Mouse (Mus musculus) hindbrain, embryonic 12.5 days (tissue): ENCODE results near the gene Slc35c1. TPM values are rescaled to one million over a fixed set of nuclear protein-coding genes. Genes with fewer than 3 reads are reported as not detected.
"Not testable (repeated sequence)": the region's sequence is repeated elsewhere in the genome, so short reads cannot be mapped to it uniquely, and the experiment has no call there.

Experiments used
- ATAC-seq: fragments of 200-750 bp; cut with Nextera tagmentation; 2 replicates; pipeline ENCODE4 v1.8.0; 2017; ENCODE audit warnings: moderate TSS enrichment; ENCODE audit not compliant: low FRiP score
- H3K27ac ChIP-seq: fragments of 300-500 bp; sonication (generic); 2 replicates; pipeline ENCODE4 v1.5.1; 2016; ENCODE audit warnings: mild to moderate bottlenecking
- H3K27me3 ChIP-seq: fragments of 300-500 bp; sonication (generic); 2 replicates; pipeline ENCODE4 v1.6.1; 2016; ENCODE audit warnings: mild to moderate bottlenecking
- H3K36me3 ChIP-seq: fragments of 300-500 bp; sonication (generic); 2 replicates; pipeline ENCODE4 v1.6.1; 2016; ENCODE audit warnings: mild to moderate bottlenecking
- H3K4me1 ChIP-seq: fragments of 300-500 bp; sonication (generic); 2 replicates; pipeline ENCODE4 v1.6.1; 2016
- H3K4me2 ChIP-seq: fragments of 300-500 bp; sonication (generic); replicated peaks from 2 replicates; pipeline ENCODE4 v1.6.1; 2016; ENCODE audit warnings: mild to moderate bottlenecking
- H3K4me3 ChIP-seq: fragments of 300-500 bp; sonication (generic); 2 replicates; pipeline ENCODE4 v1.5.1; 2016; ENCODE audit warnings: mild to moderate bottlenecking
- H3K9ac ChIP-seq: fragments of 300-500 bp; sonication (generic); 2 replicates; pipeline ENCODE4 v1.6.1; 2016; ENCODE audit warnings: mild to moderate bottlenecking, moderate library complexity
- H3K9me3 ChIP-seq: fragments of 300-500 bp; sonication (generic); replicated peaks from 2 replicates; pipeline ENCODE4 v1.6.1; 2016; ENCODE audit warnings: mild to moderate bottlenecking
- WGBS: fragments of 180-500 bp; shearing (Covaris S2); methylation state at CpG from one replicate; pipeline ENCODE4 v1.1.7; 2016; 5-methylcytosine and 5-hydroxymethylcytosine counted together
- polyA plus RNA-seq: library from polyadenylated mRNA; unstranded; fragments of >200 nt; fragmentation: Nextera tagmentation; extraction: Ambion mirVana; gene quantifications from 2 replicates; pipeline ENCODE4 v1.2.1, GENCODE M21; 2016

Gene Slc35c1
- polyA plus RNA-seq, 1 experiment from 2014 or later = 11.9 TPM

DNA sequence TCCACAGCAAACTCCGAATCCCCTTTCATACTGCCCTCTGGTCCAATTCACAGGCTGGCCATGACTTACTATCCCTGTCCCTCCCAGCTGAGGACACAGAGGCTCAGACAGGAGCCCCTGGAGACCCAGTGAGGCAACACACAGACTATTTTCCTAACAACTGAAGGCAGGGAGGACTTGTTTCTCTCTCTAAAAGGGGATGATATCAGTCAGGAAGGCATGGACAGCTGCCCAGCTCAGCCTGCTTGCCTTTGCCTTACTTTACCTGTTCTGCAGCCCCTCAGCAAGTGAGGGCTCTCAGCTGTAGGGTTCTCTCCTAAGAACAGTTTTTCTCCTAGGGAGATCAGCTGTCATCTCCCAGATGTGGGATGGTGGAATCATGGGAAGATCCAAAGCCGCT is 26.6 kb upstream of the Slc35c1 start:
- no peak for ATAC-seq
- H3K9me3 ChIP-seq = no peaks in the 10 kb centered on the region
- H3K4me2 ChIP-seq = no peak overlapping the region
- H3K27me3 ChIP-seq = peaks cover 44% of the 10 kb centered on the region
- 50% methylated on average over 2 of the region's 2 CpGs for WGBS
- H3K36me3 ChIP-seq = no peaks in the 10 kb centered on the region
- H3K9ac ChIP-seq = no peak overlapping the region
- H3K4me3 ChIP-seq = no peak overlapping the region
- no peak overlapping the region for H3K27ac ChIP-seq
- H3K4me1 ChIP-seq = peaks cover 9% of the 10 kb centered on the region

DNA sequence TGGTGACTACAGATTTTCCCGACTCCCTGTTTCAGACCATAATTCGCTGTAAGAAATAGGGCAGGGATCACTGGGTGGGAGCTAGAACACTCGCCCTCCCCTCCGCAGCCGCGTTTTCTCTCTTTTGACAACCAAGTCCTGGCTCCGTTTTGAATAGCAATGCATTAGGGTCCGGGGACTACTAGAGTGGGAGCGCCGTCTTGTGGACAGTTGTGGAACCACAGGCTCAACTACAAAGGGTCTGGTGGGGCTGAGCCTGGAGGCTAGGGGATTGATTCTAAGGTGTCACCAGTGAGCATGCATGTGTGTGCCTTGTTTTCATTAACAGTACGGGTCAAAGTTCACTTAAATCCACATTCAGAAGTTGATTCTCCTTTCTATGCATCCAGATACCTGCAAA is 26.1 kb upstream of the Slc35c1 start:
- ATAC-seq = peak; percentile 65
- H3K27ac ChIP-seq = no peak overlapping the region
- H3K36me3 ChIP-seq = no peaks in the 10 kb centered on the region
- H3K4me2 ChIP-seq = peak overlapping the region; percentile 37
- peaks cover 9% of the 10 kb centered on the region for H3K4me1 ChIP-seq
- H3K27me3 ChIP-seq = peaks cover 44% of the 10 kb centered on the region
- no peak overlapping the region for H3K9ac ChIP-seq
- H3K4me3 ChIP-seq = no peak overlapping the region
- no peaks in the 10 kb centered on the region for H3K9me3 ChIP-seq
- WGBS = 1% methylated on average over 11 of the region's 11 CpGs

GRCm38 (mm10) chr2:92485640-92486295 is 25.4 kb upstream of the Slc35c1 start:
- no peak overlapping the region for H3K27ac ChIP-seq
- H3K4me2 ChIP-seq = peak overlapping the region; percentile 37
- no peaks in the 10 kb centered on the region for H3K36me3 ChIP-seq
- H3K27me3 ChIP-seq = peaks cover 44% of the 10 kb centered on the region
- H3K9me3 ChIP-seq = no peaks in the 10 kb centered on the region
- no peak overlapping the region for H3K9ac ChIP-seq
- peaks cover 9% of the 10 kb centered on the region for H3K4me1 ChIP-seq
- peak; percentile 75 for ATAC-seq
- H3K4me3 ChIP-seq = no peak overlapping the region
- 6% methylated on average over 15 of the region's 15 CpGs for WGBS

DNA sequence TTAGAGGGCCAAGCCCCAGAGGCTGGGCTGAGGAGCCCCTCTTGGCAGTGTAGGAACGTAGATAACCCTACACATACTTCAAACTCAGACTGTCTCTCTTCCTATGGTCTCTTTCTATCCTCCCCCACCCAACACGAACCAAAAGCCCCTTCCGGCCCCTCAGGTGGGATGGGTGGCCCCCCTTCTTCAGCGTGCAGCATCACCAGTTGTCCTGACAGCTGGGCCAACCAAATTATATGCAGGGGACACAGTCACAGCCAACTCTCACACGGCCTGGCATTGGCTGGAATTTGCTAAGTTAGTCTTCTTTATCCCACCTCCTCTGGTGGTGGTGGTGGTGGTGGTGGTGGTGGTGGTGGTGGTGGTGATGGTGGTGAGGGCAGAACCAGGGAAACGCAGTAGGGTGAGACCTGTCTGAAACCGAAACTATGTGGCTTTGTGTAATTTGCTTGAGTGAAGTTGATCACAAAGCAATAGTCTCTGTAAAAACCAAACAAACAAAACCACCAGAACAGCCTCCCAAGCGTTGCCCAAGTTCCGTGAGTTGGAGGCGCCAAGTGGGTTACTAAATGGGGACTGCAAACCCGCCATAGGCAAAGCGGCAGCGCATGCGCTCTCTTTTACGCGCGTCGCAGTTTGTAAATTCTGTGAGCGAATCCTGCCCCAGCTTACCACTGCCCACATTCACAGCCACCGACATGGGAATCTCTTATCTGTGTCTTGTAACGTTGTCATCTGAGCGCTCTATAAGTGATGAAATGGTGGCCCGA is 24.1 kb upstream of the Slc35c1 start:
- Histone ChIP-seq H3K4me3 (peak overlapping the region; percentile 5; the same call in 1 of the 2 replicates), H3K4me2 (peak overlapping the region; percentile 37), H3K4me1 (peaks cover 9% of the 10 kb centered on the region), H3K36me3 (no peaks in the 10 kb centered on the region), H3K27ac (no peak overlapping the region), H3K9ac (no peak overlapping the region), H3K27me3 (peaks cover 44% of the 10 kb centered on the region), H3K9me3 (no peaks in the 10 kb centered on the region)
- ATAC-seq = no peak
- 33% methylated on average over 23 of the region's 23 CpGs for WGBS

DNA sequence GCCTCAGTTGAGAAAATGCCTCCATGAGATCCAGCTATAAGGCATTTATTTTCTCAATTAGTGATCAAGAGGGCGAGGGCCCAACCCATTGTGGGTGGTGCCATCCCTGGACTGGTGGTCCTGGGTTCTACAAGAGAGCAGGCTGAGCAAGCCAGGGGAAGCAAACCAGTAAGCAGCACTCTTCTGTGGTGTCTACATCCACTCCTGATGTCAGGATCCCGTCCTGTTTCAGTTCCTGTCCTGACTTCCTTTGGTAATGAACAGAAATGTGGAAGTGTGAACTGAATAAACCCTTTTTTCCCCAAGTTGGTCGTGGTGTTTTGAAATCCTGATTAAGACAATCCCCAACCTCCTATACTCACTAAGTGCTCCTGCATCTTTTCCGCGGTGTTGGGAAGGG is 23.2 kb upstream of the Slc35c1 start:
- no peak overlapping the region for H3K27ac ChIP-seq
- H3K36me3 ChIP-seq = no peaks in the 10 kb centered on the region
- H3K9me3 ChIP-seq = no peaks in the 10 kb centered on the region
- 56% methylated on average over 5 of the region's 5 CpGs for WGBS
- no peak overlapping the region for H3K9ac ChIP-seq
- no peak overlapping the region for H3K4me2 ChIP-seq
- peaks cover 44% of the 10 kb centered on the region for H3K27me3 ChIP-seq
- H3K4me1 ChIP-seq = peaks cover 9% of the 10 kb centered on the region
- no peak overlapping the region for H3K4me3 ChIP-seq
- no peak for ATAC-seq

DNA sequence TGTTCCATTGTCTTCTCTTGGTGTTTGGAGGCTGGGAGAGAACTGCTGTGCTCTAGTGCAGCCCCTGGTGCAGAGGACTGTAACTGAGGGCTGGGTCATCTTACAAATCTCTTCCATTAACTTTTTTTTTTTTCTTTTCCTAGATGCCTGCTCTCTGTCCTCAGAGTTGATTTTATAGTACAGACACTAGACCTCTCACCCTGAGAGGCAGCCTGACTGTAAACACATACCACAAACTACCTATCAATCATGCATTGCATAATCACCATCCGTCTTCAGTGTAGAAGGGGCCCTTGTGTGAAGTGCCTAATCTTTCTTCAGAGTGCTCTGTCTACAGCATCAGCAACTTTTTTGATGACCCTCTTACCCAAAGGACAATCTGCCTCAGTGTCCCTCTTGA is 22.2 kb upstream of the Slc35c1 start:
- Histone ChIP-seq H3K9ac (no peak overlapping the region), H3K27me3 (peaks cover 40% of the 10 kb centered on the region), H3K36me3 (no peaks in the 10 kb centered on the region), H3K4me3 (no peak overlapping the region), H3K4me1 (peaks cover 9% of the 10 kb centered on the region), H3K27ac (no peak overlapping the region), H3K9me3 (no peaks in the 10 kb centered on the region), H3K4me2 (no peak overlapping the region)
- WGBS = 65% methylated on average over 1 of the region's 1 CpGs
- ATAC-seq = no peak

- Histone ChIP-seq H3K36me3 (no peaks in the 10 kb centered on the region), H3K4me1 (no peaks in the 10 kb centered on the region), H3K27me3 (peaks cover 10% of the 10 kb centered on the region; the same call in 1 of the 2 replicates), H3K4me2 (no peak overlapping the region), H3K27ac (no peak overlapping the region), H3K4me3 (no peak overlapping the region), H3K9me3 (no peaks in the 10 kb centered on the region), H3K9ac (no peak overlapping the region)
- WGBS = 87% methylated on average over 4 of the region's 4 CpGs
- ATAC-seq = no peak
These were observed 18.0 kb upstream of the Slc35c1 start for GRCm38 (mm10) chr2:92478313-92478688.

- no peak for ATAC-seq
- H3K4me1 ChIP-seq = no peaks in the 10 kb centered on the region
- peaks cover 5% of the 10 kb centered on the region; the same call in 1 of the 2 replicates for H3K27me3 ChIP-seq
- H3K4me2 ChIP-seq = no peak overlapping the region
- H3K9ac ChIP-seq = no peak overlapping the region
- WGBS = 73% methylated on average over 12 of the region's 12 CpGs
- H3K27ac ChIP-seq = no peak overlapping the region
- no peaks in the 10 kb centered on the region for H3K9me3 ChIP-seq
- no peaks in the 10 kb centered on the region for H3K36me3 ChIP-seq
- no peak overlapping the region for H3K4me3 ChIP-seq
These were observed 17.5 kb upstream of the Slc35c1 start for GRCm38 (mm10) chr2:92477672-92478312.

GRCm38 (mm10) chr2:92476580-92476979 is 16.2 kb upstream of the Slc35c1 start:
- not testable (repeated sequence) for H3K4me2 ChIP-seq, H3K36me3 ChIP-seq, H3K9me3 ChIP-seq, H3K4me3 ChIP-seq, H3K4me1 ChIP-seq, H3K9ac ChIP-seq, H3K27me3 ChIP-seq, H3K27ac ChIP-seq, ATAC-seq
- 85% methylated on average over 7 of the region's 7 CpGs for WGBS

GRCm38 (mm10) chr2:92475711-92476110 is 15.4 kb upstream of the Slc35c1 start:
- 57% methylated on average over 2 of the region's 2 CpGs for WGBS
- Histone ChIP-seq H3K27ac (no peak overlapping the region), H3K4me2 (no peak overlapping the region), H3K36me3 (no peaks in the 10 kb centered on the region), H3K9ac (no peak overlapping the region), H3K4me3 (no peak overlapping the region), H3K4me1 (no peaks in the 10 kb centered on the region), H3K27me3 (no peaks in the 10 kb centered on the region), H3K9me3 (no peaks in the 10 kb centered on the region)
- ATAC-seq = no peak

DNA sequence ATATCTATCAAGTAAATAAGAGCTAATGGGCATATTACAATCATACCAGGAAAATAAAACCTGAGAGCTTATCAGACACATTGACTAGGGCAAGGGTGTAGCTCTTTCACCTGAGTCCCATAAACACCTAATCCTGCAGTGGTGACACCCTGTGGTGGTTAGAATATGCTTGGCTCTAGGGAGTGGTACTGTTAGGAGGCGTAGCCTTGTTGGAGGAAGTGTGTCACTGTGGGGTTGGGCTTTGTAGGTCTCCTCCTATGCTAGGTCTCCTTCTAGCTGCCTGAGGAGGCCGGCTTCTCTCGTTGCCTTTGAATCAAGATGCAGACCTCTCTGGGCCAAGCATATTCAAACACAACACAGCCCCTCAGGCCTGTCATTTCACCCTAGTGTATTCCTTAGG is 14.6 kb upstream of the Slc35c1 start:
- WGBS = 86% methylated on average over 3 of the region's 3 CpGs
- no peaks in the 10 kb centered on the region for H3K36me3 ChIP-seq
- no peak overlapping the region for H3K4me2 ChIP-seq
- H3K9ac ChIP-seq = no peak overlapping the region
- H3K9me3 ChIP-seq = no peaks in the 10 kb centered on the region
- no peaks in the 10 kb centered on the region for H3K4me1 ChIP-seq
- ATAC-seq = no peak
- H3K4me3 ChIP-seq = no peak overlapping the region
- no peak overlapping the region for H3K27ac ChIP-seq
- no peaks in the 10 kb centered on the region for H3K27me3 ChIP-seq

DNA sequence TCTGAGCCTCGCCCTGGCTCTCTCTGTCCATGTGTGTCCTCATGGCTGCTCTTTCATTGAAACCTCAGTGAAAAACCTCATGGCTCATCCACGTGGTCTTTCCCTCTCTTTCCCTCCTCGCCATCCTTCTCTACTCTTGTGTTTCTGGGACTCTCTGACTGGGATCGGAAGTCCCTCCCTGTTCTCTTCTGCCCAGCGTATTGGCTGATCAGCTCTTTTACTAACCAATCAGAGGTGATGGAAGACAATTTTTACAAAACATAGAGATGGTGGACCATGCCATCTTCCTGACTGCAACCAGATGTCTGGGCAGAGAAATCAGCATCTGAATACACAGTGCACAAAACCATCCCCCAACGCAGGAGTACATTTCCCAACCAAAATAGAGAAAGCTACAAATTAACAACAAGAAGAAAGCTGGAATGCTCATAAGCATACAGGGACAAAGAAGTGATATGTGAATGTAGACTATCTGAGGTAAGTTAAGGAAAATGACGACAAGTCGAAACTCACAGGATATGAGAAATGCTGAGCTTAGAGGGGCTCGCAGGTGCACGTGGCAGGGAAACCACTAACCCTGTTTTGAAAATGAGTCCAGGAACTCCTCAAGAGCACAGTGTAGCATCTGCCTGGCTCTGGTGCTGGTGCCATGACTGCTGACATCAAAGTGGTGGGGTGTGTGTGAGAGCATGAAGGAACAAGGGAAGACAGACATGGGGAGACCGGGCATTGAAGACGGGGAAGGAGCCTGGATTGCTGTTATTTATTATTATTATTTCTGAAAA is 11.7 kb upstream of the Slc35c1 start:
- 83% methylated on average over 12 of the region's 12 CpGs for WGBS
- Histone ChIP-seq H3K27ac (no peak overlapping the region), H3K9me3 (no peaks in the 10 kb centered on the region), H3K4me3 (no peak overlapping the region), H3K4me1 (no peaks in the 10 kb centered on the region), H3K36me3 (no peaks in the 10 kb centered on the region), H3K27me3 (no peaks in the 10 kb centered on the region), H3K9ac (no peak overlapping the region), H3K4me2 (no peak overlapping the region)
- ATAC-seq = no peak
